Mouse (Mus musculus) lung, postnatal 0 days (tissue): ENCODE results near the gene Entpd8.

Experiments
- CTCF ChIP-seq: IDR thresholded peaks from 2 replicates; pipeline ENCODE4 v1.5.1; 2016; ENCODE audit warnings: antibody characterized with exemption, mild to moderate bottlenecking
- EP300 ChIP-seq: IDR thresholded peaks from 2 replicates; pipeline ENCODE4 v1.6.1; 2016; ENCODE audit warnings: antibody characterized with exemption, mild to moderate bottlenecking, control low read depth

DNA sequence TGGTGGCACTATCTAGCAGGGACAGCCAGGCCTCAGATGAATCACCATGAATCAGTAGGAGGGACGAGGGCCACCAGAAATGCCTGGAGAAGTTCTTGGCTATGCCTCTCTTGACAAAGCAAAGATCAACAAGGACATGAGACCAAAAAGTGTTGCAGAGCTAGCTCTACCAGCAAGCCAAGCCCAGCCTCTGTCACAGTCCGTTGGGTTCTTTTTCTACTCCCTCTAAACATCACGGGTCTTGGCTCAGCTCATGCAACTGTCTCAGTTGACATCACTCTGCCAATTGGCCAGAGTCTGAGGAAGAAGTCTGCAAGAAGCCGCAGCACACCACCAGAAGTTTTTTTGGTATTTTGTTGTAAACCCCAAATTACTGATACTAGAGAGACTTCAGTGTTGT, 4.6 kb upstream of the Entpd8 start:
- TF ChIP-seq CTCF (no peak), EP300 (no peak)
